Mouse (Mus musculus): ENCODE data around the gene Hnrnpa3.
"Not testable (repeated sequence)": the region's sequence is repeated elsewhere in the genome, so short reads cannot be mapped to it uniquely, and the experiment has no call there.

Gene Hnrnpa3

DNA sequence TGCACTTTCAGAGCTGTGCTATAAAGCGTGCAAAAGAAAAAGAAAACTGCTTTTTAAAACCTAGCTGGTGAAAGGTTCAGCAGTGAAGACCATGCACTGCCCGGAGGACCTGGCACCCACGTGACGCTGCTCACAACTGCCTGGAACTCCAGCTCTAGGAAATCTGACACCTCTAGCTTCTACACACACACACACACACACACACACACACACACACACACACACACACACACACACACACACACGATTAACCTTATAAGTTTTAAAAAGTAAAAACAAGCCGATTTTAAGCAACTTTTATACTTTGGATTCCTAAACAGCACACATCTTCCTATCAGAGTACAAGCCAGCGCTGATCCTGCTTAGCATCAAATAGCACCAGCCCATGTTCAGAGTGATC lies 22.4 kb downstream of the Hnrnpa3 start:
- DNase-seq (ENCODE audit: low read depth, low spot score), result no peak
- peaks cover 7% of the 10 kb centered on the region for H3K36me3 ChIP-seq (ENCODE audit: control insufficient read depth, insufficient read depth, low read length, poor library complexity, severe bottlenecking)
- no peaks in the 10 kb centered on the region for H3K27me3 ChIP-seq (ENCODE audit: control insufficient read depth, insufficient read depth, low read length, poor library complexity, severe bottlenecking)

DNA sequence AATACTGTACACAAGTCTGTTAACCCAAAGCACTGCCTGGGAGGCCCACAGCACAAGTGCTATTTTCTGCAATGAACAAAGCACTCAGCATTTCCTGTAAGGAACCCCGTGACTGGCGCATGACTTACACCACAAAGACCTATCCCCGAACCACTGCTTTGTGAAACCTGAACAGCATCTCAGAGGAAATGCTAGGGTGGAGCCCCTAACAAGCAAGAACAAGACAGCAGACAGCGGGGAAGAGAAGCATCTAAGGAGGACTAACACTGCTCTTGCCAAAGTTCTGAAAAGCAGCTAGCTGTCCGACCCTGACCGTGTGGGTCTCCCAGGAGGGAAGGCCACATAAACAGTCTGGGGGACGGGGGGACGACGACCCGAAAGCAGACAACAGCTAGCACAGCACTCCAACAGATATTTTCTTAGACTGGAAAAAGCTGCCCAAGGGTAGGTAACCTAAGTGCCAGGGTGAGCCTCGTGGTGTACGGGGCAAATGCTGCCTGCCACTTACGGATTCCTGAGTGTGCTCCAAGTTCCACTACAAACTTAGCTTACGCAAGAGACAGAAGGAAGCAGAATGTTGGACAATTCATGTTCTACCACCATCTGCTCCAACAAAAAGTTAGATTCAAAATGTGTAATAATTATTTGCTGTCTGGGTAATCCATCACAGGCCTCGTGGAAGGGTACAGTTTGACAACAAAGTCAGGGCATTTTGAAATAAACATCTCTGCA lies 24.1 kb downstream of the Hnrnpa3 start:
- peak; percentile 97 for DNase-seq (ENCODE audit: low read depth, low spot score)
- H3K27me3 ChIP-seq (ENCODE audit: control insufficient read depth, insufficient read depth, low read length, poor library complexity, severe bottlenecking), result no peaks in the 10 kb centered on the region
- no peaks in the 10 kb centered on the region; the same call in 1 of the 2 replicates for H3K36me3 ChIP-seq (ENCODE audit: control insufficient read depth, insufficient read depth, low read length, poor library complexity, severe bottlenecking)

DNA sequence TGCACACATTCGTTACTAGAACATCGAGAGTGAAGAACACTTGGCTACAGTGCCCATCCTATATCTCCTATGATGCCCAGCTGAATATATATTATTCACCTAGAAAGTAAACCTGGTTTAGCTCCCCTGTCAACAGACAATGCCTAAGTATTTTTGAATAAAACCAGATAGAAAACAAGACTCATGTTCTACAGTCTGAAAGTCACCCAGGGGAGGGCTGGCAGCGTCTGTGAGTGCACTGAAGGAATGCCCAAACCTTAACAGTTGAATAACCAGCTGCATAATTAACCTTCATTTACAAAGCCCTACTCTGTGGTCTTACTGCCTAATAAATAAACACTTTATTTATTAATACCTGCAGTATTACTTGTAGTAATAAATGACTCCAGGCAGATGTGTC lies 25.5 kb downstream of the Hnrnpa3 start:
- H3K36me3 ChIP-seq (ENCODE audit: control insufficient read depth, insufficient read depth, low read length, poor library complexity, severe bottlenecking), result no peaks in the 10 kb centered on the region
- no peak for DNase-seq (ENCODE audit: low read depth, low spot score)
- no peaks in the 10 kb centered on the region for H3K27me3 ChIP-seq (ENCODE audit: control insufficient read depth, insufficient read depth, low read length, poor library complexity, severe bottlenecking)

DNA sequence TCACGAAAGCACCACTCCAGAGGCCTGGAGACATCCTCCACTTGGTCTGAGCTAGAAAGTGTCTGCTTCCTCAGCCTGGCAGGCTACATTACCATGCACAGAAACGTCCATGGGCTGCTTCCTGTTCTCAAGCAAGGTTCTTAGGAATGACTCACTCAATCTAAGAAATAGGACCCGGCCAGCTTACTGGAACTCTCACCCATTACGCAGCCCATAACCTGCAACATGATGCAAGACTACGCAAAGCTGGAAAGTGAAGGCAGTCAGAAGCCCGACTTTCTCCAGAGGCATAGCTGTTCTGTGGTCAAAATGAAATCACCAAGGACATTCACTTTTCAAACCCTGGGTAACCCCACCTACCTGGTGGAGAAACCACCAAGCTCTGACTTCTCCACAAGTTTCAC lies 26.4 kb downstream of the Hnrnpa3 start:
- H3K36me3 ChIP-seq (ENCODE audit: control insufficient read depth, insufficient read depth, low read length, poor library complexity, severe bottlenecking), result no peaks in the 10 kb centered on the region
- no peaks in the 10 kb centered on the region for H3K27me3 ChIP-seq (ENCODE audit: control insufficient read depth, insufficient read depth, low read length, poor library complexity, severe bottlenecking)
- peak; percentile 42 for DNase-seq (ENCODE audit: low read depth, low spot score)

DNA sequence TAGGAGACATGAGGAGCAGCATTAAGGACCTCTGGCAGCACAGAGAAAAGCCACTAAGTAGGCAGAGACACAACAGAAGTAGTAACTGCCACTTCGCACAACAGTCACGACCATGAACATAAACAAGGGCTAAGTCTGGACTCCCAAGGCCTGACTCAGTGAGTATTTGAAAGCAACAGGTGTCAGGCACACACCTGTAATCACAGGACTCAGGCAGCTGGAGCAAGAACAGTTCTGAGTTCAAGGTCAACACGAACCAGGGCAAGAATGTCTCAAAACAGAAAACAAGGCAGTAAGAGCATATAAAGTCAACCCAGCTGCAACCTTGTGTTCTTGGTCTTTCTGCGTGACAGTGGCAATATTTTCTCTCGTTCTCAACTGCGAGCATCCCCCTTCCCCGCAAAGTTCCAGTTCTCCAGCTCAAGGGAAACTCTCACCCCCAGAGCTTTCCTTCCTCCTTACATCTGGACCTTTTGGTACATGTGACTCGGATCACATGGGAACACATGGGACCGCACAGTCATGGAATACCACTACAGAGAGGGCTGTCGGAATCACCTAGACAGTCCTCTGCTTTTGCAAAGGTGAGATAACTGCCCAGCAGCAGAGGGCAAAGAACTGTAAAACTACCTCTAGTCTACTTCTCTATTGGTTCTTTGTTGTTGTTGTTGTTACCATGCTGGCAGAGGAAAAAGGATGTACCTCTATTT lies 28.1 kb downstream of the Hnrnpa3 start:
- DNase-seq (ENCODE audit: low read depth, low spot score), result no peak
- Histone ChIP-seq H3K36me3 (ENCODE audit: control insufficient read depth, insufficient read depth, low read length, poor library complexity, severe bottlenecking) (no peaks in the 10 kb centered on the region), H3K27me3 (ENCODE audit: control insufficient read depth, insufficient read depth, low read length, poor library complexity, severe bottlenecking) (no peaks in the 10 kb centered on the region)

DNA sequence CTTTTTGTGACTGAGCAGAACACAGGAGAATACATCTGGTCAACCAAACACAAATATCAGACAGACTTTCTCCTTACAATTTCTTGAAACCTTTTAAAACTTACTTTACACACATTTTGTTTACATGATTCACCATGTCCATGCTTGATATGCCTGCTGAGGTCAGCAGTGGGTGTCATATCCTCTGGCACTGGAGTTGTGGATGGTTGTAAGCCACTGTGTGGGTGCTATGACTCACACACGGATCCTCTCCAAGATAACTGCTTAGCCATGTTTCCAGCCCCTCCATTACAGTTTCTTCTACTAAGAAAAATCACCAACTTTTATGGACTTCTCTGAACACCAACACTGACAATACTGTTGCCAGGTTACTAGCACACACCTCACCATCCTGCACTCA lies 29.8 kb downstream of the Hnrnpa3 start:
- no peak for DNase-seq (ENCODE audit: low read depth, low spot score)
- no peaks in the 10 kb centered on the region for H3K36me3 ChIP-seq (ENCODE audit: control insufficient read depth, insufficient read depth, low read length, poor library complexity, severe bottlenecking)
- no peaks in the 10 kb centered on the region for H3K27me3 ChIP-seq (ENCODE audit: control insufficient read depth, insufficient read depth, low read length, poor library complexity, severe bottlenecking)

DNA sequence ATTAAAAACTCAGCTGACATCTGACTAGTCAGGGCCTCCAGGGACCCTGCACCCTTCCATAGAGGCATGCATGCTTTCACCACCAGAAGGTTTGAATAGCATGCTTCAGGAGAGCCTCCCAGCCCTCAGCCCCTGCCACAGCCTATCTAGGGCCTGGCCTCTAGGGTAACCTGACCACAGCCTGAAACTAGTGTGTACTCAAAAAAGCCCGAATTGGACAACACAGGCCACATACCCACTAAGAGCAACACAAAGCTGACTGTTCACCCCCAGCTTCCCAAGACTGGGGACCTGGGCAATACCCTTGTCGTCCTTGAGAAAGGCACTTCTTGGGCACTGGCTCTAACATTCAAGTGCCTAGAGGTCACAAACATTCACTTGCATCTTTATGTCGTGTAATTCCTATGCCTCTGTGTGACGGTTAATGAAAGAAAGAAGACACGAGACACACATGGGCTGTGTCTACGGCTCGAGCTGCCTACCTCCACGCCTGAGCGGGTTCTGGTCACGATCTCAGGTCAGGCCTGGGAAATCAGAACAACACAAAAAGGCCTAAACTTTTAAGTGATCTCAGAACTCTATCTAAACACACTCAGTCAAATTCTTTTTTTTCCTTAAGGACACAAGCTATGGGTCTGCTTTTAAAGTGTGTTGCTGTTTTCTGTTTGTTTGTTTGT lies 30.6 kb downstream of the Hnrnpa3 start:
- Histone ChIP-seq H3K36me3 (ENCODE audit: control insufficient read depth, insufficient read depth, low read length, poor library complexity, severe bottlenecking) (no peaks in the 10 kb centered on the region), H3K27me3 (ENCODE audit: control insufficient read depth, insufficient read depth, low read length, poor library complexity, severe bottlenecking) (no peaks in the 10 kb centered on the region)
- DNase-seq (ENCODE audit: low read depth, low spot score), result peak; percentile 72

DNA sequence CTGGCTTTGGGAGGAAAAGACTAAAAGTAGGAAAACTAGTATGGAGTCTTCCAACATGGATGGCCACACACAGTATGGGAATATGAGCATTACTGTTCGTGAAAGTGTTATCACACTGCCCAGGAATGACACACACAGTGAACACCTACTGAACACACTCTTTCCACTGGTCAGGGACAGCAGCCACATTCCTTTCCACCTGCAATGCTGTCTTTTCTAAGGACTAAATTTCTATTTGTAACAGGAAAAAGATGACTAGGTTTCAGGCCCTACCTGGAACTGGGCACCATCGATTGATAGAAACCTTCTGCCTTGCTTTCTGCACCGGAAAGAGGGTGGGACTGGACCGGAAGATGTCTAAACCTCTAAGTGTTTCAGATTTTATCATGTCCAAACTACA lies 31.6 kb downstream of the Hnrnpa3 start:
- H3K36me3 ChIP-seq (ENCODE audit: control insufficient read depth, insufficient read depth, low read length, poor library complexity, severe bottlenecking), result no peaks in the 10 kb centered on the region
- H3K27me3 ChIP-seq (ENCODE audit: control insufficient read depth, insufficient read depth, low read length, poor library complexity, severe bottlenecking), result no peaks in the 10 kb centered on the region
- DNase-seq (ENCODE audit: low read depth, low spot score), result no peak

DNA sequence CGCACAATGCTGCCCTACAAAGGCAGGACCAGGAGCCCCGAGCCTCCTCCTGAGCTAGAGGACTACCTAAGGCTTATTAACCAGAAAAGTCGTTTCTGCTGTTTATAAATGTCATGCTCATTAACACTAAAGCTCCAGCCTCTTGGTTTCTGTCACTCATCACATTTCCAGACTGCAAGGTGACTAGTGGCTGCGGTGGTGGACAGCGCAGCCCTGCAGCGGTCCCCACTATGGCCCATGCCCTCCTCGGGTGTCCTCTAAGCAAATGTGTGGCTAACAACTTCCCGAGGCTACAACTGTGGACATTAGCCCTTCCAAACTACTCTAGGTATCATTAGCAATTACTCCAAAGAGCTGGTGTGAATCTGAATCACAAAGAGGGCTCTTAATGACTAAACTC lies 32.3 kb downstream of the Hnrnpa3 start:
- Histone ChIP-seq H3K36me3 (ENCODE audit: control insufficient read depth, insufficient read depth, low read length, poor library complexity, severe bottlenecking) (no peaks in the 10 kb centered on the region), H3K27me3 (ENCODE audit: control insufficient read depth, insufficient read depth, low read length, poor library complexity, severe bottlenecking) (no peaks in the 10 kb centered on the region)
- no peak for DNase-seq (ENCODE audit: low read depth, low spot score)

DNA sequence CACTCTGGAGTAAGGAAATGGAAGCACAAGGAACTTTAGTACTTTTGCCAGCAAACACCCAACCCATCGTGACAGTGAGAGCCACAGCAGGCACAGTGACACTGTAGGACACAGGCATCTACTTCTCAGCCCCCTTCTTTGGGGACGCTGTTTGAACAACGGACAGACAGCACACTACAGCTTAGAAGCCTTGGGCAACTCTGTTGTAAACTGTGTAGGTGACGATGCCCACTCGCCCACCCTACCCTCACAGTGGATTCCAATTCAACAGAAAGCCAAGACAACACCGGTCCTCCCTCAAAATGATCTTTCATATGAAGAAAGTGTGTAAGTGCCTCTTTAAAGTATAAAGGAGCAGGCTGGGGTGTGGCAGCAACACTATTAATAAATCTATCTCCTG lies 33.3 kb downstream of the Hnrnpa3 start:
- no peaks in the 10 kb centered on the region for H3K36me3 ChIP-seq (ENCODE audit: control insufficient read depth, insufficient read depth, low read length, poor library complexity, severe bottlenecking)
- DNase-seq (ENCODE audit: low read depth, low spot score), result no peak
- no peaks in the 10 kb centered on the region for H3K27me3 ChIP-seq (ENCODE audit: control insufficient read depth, insufficient read depth, low read length, poor library complexity, severe bottlenecking)

DNA sequence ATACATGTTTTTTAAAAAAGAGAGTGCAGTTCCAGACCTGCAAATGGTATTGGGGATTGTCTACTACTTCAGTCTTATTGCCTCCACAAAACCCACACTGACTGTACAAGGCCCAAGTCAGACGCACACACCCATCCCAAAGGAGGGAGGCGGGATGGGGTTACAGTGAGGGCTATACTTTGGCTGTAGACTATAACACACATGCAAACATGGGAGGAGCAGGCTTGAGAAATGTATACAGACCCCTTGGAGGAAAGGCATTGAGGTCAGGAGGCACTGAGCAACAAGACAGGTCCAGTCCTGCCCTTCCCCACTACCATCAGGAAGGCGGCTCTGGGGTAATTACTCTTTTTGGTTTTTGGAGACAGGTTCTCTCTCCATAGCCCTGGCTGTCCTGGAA lies 35.9 kb downstream of the Hnrnpa3 start:
- H3K36me3 ChIP-seq (ENCODE audit: control insufficient read depth, insufficient read depth, low read length, poor library complexity, severe bottlenecking); DNase-seq (ENCODE audit: low read depth, low spot score); H3K27me3 ChIP-seq (ENCODE audit: control insufficient read depth, insufficient read depth, low read length, poor library complexity, severe bottlenecking): not testable (repeated sequence)

DNA sequence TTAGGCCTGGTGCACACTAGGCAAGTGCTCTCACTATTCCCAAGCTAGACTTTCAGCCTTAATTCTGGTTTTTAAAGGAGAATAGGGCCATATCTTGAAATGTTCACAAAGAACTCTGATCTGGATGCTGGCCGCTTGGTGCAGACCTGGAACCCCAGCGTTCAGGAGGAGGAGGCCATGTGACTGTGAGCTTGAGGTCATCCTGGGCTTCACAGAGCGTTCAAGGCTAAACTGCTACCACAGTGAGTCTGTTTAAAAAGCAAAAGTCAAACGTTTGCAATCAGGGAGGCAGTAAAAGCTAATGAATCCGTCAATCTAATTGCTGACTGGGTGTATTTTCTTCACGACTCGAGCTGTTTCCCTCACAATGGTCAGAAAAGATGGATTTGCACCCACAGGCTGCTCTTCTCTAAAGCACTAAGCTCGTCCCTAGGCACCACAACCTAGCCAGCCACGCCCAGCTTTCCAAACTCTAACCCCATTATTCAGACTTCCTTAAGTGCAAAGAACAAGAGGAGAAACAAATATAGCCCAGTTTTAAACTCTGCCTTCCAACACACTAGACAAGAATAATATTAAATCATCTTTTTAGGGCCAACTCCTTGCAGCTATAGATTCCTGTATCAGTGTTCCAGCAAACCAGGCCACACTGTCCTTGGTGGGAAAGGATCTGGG lies 36.8 kb downstream of the Hnrnpa3 start:
- no peaks in the 10 kb centered on the region; the same call in 1 of the 2 replicates for H3K36me3 ChIP-seq (ENCODE audit: control insufficient read depth, insufficient read depth, low read length, poor library complexity, severe bottlenecking)

DNA sequence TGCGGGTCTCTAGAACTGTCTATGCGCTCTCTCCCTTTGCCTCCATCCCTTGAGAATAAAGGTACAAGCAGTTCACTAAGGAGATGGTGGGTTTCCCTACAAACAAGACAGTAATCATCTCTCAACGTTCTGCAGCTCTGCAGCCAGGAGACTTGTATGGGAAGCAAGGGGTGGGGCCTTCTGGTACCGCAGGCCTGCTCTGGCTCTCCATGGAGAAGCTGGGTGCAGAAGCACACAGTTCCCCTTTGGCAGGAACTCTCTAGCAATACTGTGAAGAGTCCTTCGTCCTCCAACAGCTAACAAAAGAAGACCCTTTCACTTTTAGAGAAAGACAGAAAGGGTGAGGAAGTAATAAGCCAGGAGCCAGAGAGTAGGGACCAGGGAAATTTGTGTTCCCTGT lies 37.3 kb downstream of the Hnrnpa3 start:
- Histone ChIP-seq H3K27me3 (ENCODE audit: control insufficient read depth, insufficient read depth, low read length, poor library complexity, severe bottlenecking) (no peaks in the 10 kb centered on the region), H3K36me3 (ENCODE audit: control insufficient read depth, insufficient read depth, low read length, poor library complexity, severe bottlenecking) (no peaks in the 10 kb centered on the region; the same call in 1 of the 2 replicates)
- DNase-seq (ENCODE audit: low read depth, low spot score), result no peak

More for the DNA sequence above, 36.8 kb downstream of the Hnrnpa3 start:
- no peak for DNase-seq (ENCODE audit: low read depth, low spot score)
- H3K27me3 ChIP-seq (ENCODE audit: control insufficient read depth, insufficient read depth, low read length, poor library complexity, severe bottlenecking), result no peaks in the 10 kb centered on the region

DNA sequence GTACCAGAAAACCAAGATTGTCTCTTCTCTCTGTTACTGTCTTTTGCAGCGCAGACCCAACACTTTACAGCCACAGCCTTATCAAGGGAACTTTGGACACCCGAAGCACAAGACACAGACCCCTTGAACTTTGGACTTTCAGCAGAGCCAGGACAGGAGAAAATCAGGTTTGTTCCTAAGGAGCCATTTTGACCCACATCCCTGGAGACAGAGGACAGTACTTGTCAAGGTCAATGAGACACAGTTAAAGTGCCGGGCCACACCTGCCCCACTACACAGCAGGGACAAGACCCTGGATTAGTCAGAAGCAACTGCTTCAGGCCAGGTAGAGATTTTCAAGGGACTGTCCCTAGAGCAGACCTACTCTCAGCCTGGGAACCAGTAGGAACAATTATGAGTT lies 38.2 kb downstream of the Hnrnpa3 start:
- H3K27me3 ChIP-seq (ENCODE audit: control insufficient read depth, insufficient read depth, low read length, poor library complexity, severe bottlenecking), result no peaks in the 10 kb centered on the region
- no peak for DNase-seq (ENCODE audit: low read depth, low spot score)
- no peaks in the 10 kb centered on the region; the same call in 1 of the 2 replicates for H3K36me3 ChIP-seq (ENCODE audit: control insufficient read depth, insufficient read depth, low read length, poor library complexity, severe bottlenecking)

DNA sequence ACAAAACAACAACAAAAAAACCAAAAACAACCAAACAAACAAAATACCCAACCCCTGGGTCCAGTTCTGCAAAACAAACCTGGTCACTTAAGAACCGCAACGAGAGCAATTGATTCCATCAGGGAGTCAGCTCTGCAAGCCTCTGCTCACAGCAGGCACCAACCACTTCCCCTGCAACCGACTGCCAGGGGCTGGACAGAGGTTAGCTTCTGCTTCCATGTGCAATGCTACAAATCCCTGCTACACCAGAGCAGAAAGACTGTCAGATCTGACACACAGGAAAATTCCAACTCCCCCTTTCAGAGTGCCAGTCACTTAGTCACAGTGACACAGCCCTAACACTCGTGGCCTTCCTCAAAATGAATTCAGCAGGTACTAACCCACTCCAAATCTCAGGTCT lies 38.9 kb downstream of the Hnrnpa3 start:
- Histone ChIP-seq H3K36me3 (ENCODE audit: control insufficient read depth, insufficient read depth, low read length, poor library complexity, severe bottlenecking) (no peaks in the 10 kb centered on the region; the same call in 1 of the 2 replicates), H3K27me3 (ENCODE audit: control insufficient read depth, insufficient read depth, low read length, poor library complexity, severe bottlenecking) (no peaks in the 10 kb centered on the region)
- peak; percentile 27 for DNase-seq (ENCODE audit: low read depth, low spot score)

Measured in splenic B cell, adult 2 months (primary cell).